Mouse (Mus musculus): Measurements from ENCODE around the gene Gm10190. TPM values are rescaled to one million over a fixed set of nuclear protein-coding genes. Genes with fewer than 3 reads are reported as not detected.

Gene Gm10190
- total RNA-seq (2023), result not detected

GRCm38 (mm10) chr17:80372989-80373725, at the start of gene Gm10190:
Gene Gm10190, minus strand, starts transcription at chr17:80373541.

Other genes with a start within 250 kb of the Gm10190 start
- gene Galm, start 246.1 kb downstream of the Gm10190 start, total RNA-seq (2023), result 10 to 100 TPM; 12.4 to 14.5 TPM
- gene Srsf7, start 166.2 kb downstream of the Gm10190 start, total RNA-seq (2023), result 100 to 1,000 TPM; 140 to 148 TPM
- not detected for gene Ttc39d, start 166.1 kb downstream of the Gm10190 start, total RNA-seq (2023)
- gene Gemin6, start 149.1 kb downstream of the Gm10190 start, total RNA-seq (2023), result 1 to 10 TPM; 1.9 to 2.1 TPM
- 1 to 10 TPM in 1 of 2 experiments, not detected in 1; 1.4 TPM for gene Morn2, start 83.3 kb downstream of the Gm10190 start, total RNA-seq (2023)
- 10 to 100 TPM; 10.2 to 12.0 TPM for gene Dhx57, start 83.1 kb downstream of the Gm10190 start, total RNA-seq (2023)
- gene Arhgef33, start 66.1 kb downstream of the Gm10190 start, total RNA-seq (2023), result not detected
- gene Sos1, start 106.9 kb upstream of the Gm10190 start, total RNA-seq (2023), result 10 to 100 TPM; 10.3 to 12.2 TPM
- gene Cdkl4, start 204.3 kb upstream of the Gm10190 start, total RNA-seq (2023), result 1 to 10 TPM in 1 of 2 experiments, under 1 TPM in 1; 0.49 to 1.2 TPM

All from neutrophil, adult 59 days (primary cell).